Mouse (Mus musculus) testis, adult 2 months (tissue): ENCODE results near the gene Golga4.

Experiments used
- CTCF ChIP-seq: fragments of 200-500 bp; IDR thresholded peaks from 2 replicates; pipeline ENCODE4 v1.5.1; 2012; ENCODE audit warnings: low read depth, mild to moderate bottlenecking, inconsistent platforms, low read length, moderate library complexity; ENCODE audit not compliant: control insufficient read depth, insufficient read depth, insufficient replicate concordance
- POLR2A ChIP-seq: fragments of 200-500 bp; IDR thresholded peaks from 2 replicates; pipeline ENCODE4 v1.6.1; 2012; ENCODE audit warnings: low read depth, mild to moderate bottlenecking, inconsistent platforms, low read length, moderate library complexity; ENCODE audit not compliant: control insufficient read depth

GRCm38 (mm10) chr9:118596767-118597166 lies 90.7 kb downstream of the Golga4 start:
- no peak for TF ChIP-seq CTCF
- TF ChIP-seq POLR2A = no peak
